ENCODE assay signal across 30 mouse cellular contexts in genomic region chr10:21850330-21850729, GRCm38 (mm10). TPM values are rescaled to one million over a fixed set of nuclear protein-coding genes. Genes with fewer than 3 reads are reported as not detected.
DNase-seq lines count a peak whose midpoint lies in the region; ATAC-seq and TF ChIP-seq lines count a peak whose summit lies in the region.
"Had no signal": no experiment of that assay in that cellular context is flagged by ENCODE, and none has a peak within 500 bp of the region (broad histone marks: within the 10 kb centered on the region; RNA-seq: fewer than 3 reads in every experiment).

No protein-coding gene starts in this region.

- TF ChIP-seq CTCF in lung, postnatal 0 days (IDR thresholded peaks at IDR 0.05) = no peak
- no peak for TF ChIP-seq CTCF in heart, adult 2 months (IDR thresholded peaks at IDR 0.05)

- intact Hi-C loops in heart, adult 2 months (cut with DNase I) = no loop called here

- H3K27ac ChIP-seq in lung, postnatal 0 days (ENCODE audit: low read length) = peak overlapping the region; percentile 60; the same call in 1 of the 2 replicates
- H3K27ac ChIP-seq in ES-E14 (ENCODE audit: insufficient read depth, low read depth, low read length, poor library complexity, severe bottlenecking) = peak overlapping the region; percentile 9; the same call in 1 of the 2 replicates
- H3K27ac ChIP-seq in heart, adult 2 months = no peak overlapping the region
- H3K27ac ChIP-seq: embryonic facial prominence, embryonic 12.5 days; embryonic facial prominence, embryonic 15.5 days; heart, embryonic 15.5 days; hindbrain, embryonic 10.5 days; hindbrain, embryonic 13.5 days; intestine, embryonic 15.5 days had no signal

- H3K79me2 ChIP-seq in heart, adult 2 months (replicated peaks; ENCODE audit: control insufficient read depth, insufficient read depth, low read length) = no peaks in the 10 kb centered on the region

- no peak overlapping the region for H3K4me2 ChIP-seq in lung, postnatal 0 days (replicated peaks; ENCODE audit: low read depth, low read length)
- H3K4me2 ChIP-seq: embryonic facial prominence, embryonic 12.5 days; embryonic facial prominence, embryonic 15.5 days; heart, embryonic 12.5 days; heart, embryonic 15.5 days; hindbrain, embryonic 13.5 days; intestine, embryonic 15.5 days had no signal

- no peak for TF ChIP-seq EP300 in lung, postnatal 0 days (IDR thresholded peaks at IDR 0.05)
- no peak for TF ChIP-seq EP300 in heart, adult 2 months (IDR thresholded peaks at IDR 0.05; ENCODE audit: insufficient read depth, low read depth, low read length)

- H3K4me3 ChIP-seq in lung, postnatal 0 days (ENCODE audit: low read depth, low read length) = no peak overlapping the region
- H3K4me3 ChIP-seq in ES-E14 (ENCODE audit: insufficient read depth in 1 of 2, low read depth in 1 of 2, low read length in 2 of 2, poor library complexity in 1 of 2, severe bottlenecking in 1 of 2) = no peak overlapping the region
- H3K4me3 ChIP-seq in heart, adult 2 months = no peak overlapping the region
- H3K4me3 ChIP-seq: embryonic facial prominence, embryonic 12.5 days; embryonic facial prominence, embryonic 15.5 days; heart, embryonic 12.5 days; heart, embryonic 15.5 days; hindbrain, embryonic 10.5 days; hindbrain, embryonic 13.5 days; intestine, embryonic 15.5 days had no signal

- H3K9ac ChIP-seq in lung, postnatal 0 days (replicated peaks; ENCODE audit: low read depth) = no peak overlapping the region
- no peak overlapping the region for H3K9ac ChIP-seq in ES-E14 (ENCODE audit: insufficient read depth, low read depth, low read length, poor library complexity, severe bottlenecking)
- no peak overlapping the region for H3K9ac ChIP-seq in heart, adult 2 months (ENCODE audit: low read depth, low read length)
- H3K9ac ChIP-seq: embryonic facial prominence, embryonic 12.5 days; embryonic facial prominence, embryonic 15.5 days; forebrain, postnatal 0 days; heart, embryonic 12.5 days; heart, embryonic 15.5 days; hindbrain, embryonic 13.5 days; intestine, embryonic 15.5 days had no signal

- H3K4me1 ChIP-seq in lung, postnatal 0 days (ENCODE audit: insufficient read depth, low read depth, low read length) = no peaks in the 10 kb centered on the region; the same call in 1 of the 2 replicates
- H3K4me1 ChIP-seq in ES-E14 (ENCODE audit: control insufficient read depth in 2 of 2, insufficient read depth in 2 of 2, low read length in 2 of 2, poor library complexity in 1 of 2) = peaks cover 13 to 27% of the 10 kb centered on the region in 2 experiments
- no peaks in the 10 kb centered on the region; the same call in 1 of the 2 replicates for H3K4me1 ChIP-seq in heart, adult 2 months (ENCODE audit: control insufficient read depth, insufficient read depth, low read length)
- H3K4me1 ChIP-seq: embryonic facial prominence, embryonic 12.5 days; embryonic facial prominence, embryonic 15.5 days; heart, embryonic 15.5 days; hindbrain, embryonic 10.5 days; hindbrain, embryonic 13.5 days; intestine, embryonic 15.5 days had no signal

- no peaks in the 10 kb centered on the region for H3K36me3 ChIP-seq in lung, postnatal 0 days (ENCODE audit: insufficient read depth, low read length)
- H3K36me3 ChIP-seq in ES-E14 (ENCODE audit: control insufficient read depth, insufficient read depth, low read length, poor library complexity, severe bottlenecking) = no peaks in the 10 kb centered on the region
- no peaks in the 10 kb centered on the region for H3K36me3 ChIP-seq in heart, adult 2 months (ENCODE audit: control insufficient read depth, insufficient read depth, low read length)
- H3K36me3 ChIP-seq: embryonic facial prominence, embryonic 12.5 days; embryonic facial prominence, embryonic 15.5 days; G1E; heart, embryonic 12.5 days; heart, embryonic 15.5 days; hindbrain, embryonic 10.5 days; hindbrain, embryonic 13.5 days; intestine, embryonic 15.5 days had no signal

- peak; percentile 51 for DNase-seq in lung, postnatal 0 days (ENCODE audit: low spot score)
- DNase-seq in lung, postnatal 14 days = no peak
- DNase-seq in ES-E14 (ENCODE audit: low read depth, low spot score) = no peak
- DNase-seq in skeletal muscle tissue, adult 2 months (ENCODE audit: low read depth, low spot score) = peak; percentile 48
- no peak for DNase-seq in frontal cortex, adult 2 months (ENCODE audit: extremely low spot score in 1 of 2, low spot score in 1 of 2)
- DNase-seq in heart, adult 2 months = no peak
- no peak for DNase-seq in cerebellum, postnatal 25 days
- DNase-seq: adrenal gland, adult 2 months; adrenal gland, postnatal 14 days; cerebellum, adult 18-20 months; cerebellum, adult 9-10 months; cerebellum, postnatal 14 days; forebrain, postnatal 0 days; gastrocnemius, postnatal 10 days; gastrocnemius, postnatal 36 days; heart, adult 11 months; heart, postnatal 10 days; heart, postnatal 36 days had no signal

- WGBS in lung, postnatal 0 days = 68% methylated on average over 3 of the region's 3 CpGs
- 95% methylated on average over 3 of the region's 3 CpGs for WGBS in heart, adult 2 months

- no peaks in the 10 kb centered on the region for H3K9me3 ChIP-seq in lung, postnatal 0 days (ENCODE audit: low read length)
- H3K9me3 ChIP-seq in ES-E14 (ENCODE audit: control insufficient read depth, insufficient read depth, low read depth, low read length) = no peaks in the 10 kb centered on the region
- H3K9me3 ChIP-seq: embryonic facial prominence, embryonic 12.5 days; embryonic facial prominence, embryonic 15.5 days; G1E; heart, embryonic 12.5 days; heart, embryonic 15.5 days; hindbrain, embryonic 10.5 days; hindbrain, embryonic 13.5 days; intestine, embryonic 15.5 days had no signal

- TF ChIP-seq POLR2A in heart, adult 2 months (IDR thresholded peaks at IDR 0.05; ENCODE audit: insufficient read depth, low read depth, low read length) = no peak

- H3K27me3 ChIP-seq in lung, postnatal 0 days (replicated peaks; ENCODE audit: insufficient read depth, low read length) = no peaks in the 10 kb centered on the region
- no peaks in the 10 kb centered on the region for H3K27me3 ChIP-seq in heart, adult 2 months (ENCODE audit: control insufficient read depth, insufficient read depth, low read length)
- H3K27me3 ChIP-seq: embryonic facial prominence, embryonic 12.5 days; embryonic facial prominence, embryonic 15.5 days; heart, embryonic 12.5 days; heart, embryonic 15.5 days; hindbrain, embryonic 13.5 days; intestine, embryonic 15.5 days had no signal

- ATAC-seq in lung, postnatal 0 days = peak; percentile 43
- ATAC-seq in megakaryocyte progenitor cell, adult 5-6 weeks (replicated peaks; ENCODE audit: poor library complexity) = 0 out of 2 replicates have a peak, but pooled peaks have one; percentile 29
- ATAC-seq: CD4-positive, CD25-positive, alpha-beta regulatory T cell, adult 4 months; forebrain, embryonic 14.5 days; forebrain, postnatal 0 days; hindbrain, embryonic 16.5 days; intestine, embryonic 15.5 days had no signal

- in situ Hi-C loops in ES-E14 (cut with MboI; ENCODE audit: low sequenced_read_pairs in 2 of 2, unreplicated experiment in 2 of 2) = no loop called here

TF ChIP-seq in ES-E14, 5 proteins besides CTCF, POLR2A, EP300 and RAD21:
- TF ChIP-seq MAFK (IDR thresholded peaks at IDR 0.05; ENCODE audit: insufficient read depth, low read depth, low read length) (no peak), ZC3H11A (IDR thresholded peaks at IDR 0.05; ENCODE audit: borderline replicate concordance, low read depth, low read length) (no peak), HCFC1 (IDR thresholded peaks at IDR 0.05; ENCODE audit: borderline replicate concordance, insufficient read depth, low read length) (no peak), CHD2 (IDR thresholded peaks at IDR 0.05; ENCODE audit: low read depth, low read length) (no peak), ZNF384 (IDR thresholded peaks at IDR 0.05; ENCODE audit: low read depth, low read length) (no peak)

RNA-seq across cellular contexts. Expression of gene Sgk1, which starts 31.7 kb away (rescaled TPM):
- polyA plus RNA-seq in lung, postnatal 0 days (2015; fragmentation: Nextera tagmentation; extraction: Ambion mirVana) = 86.9 and 130 TPM in 2 replicates
- total RNA-seq in ES-E14 (2012; rRNA removed) = 217 and 263 TPM in 2 replicates
- total RNA-seq in megakaryocyte progenitor cell, adult 5-6 weeks (2015) = 5.4 and 11.5 TPM in 2 replicates
- total RNA-seq in megakaryocyte progenitor cell, adult 5-6 weeks (2017) = 8.9 and 28.0 TPM in 2 replicates
- 42.8 and 50.9 TPM in 2 replicates for polyA plus RNA-seq in frontal cortex, adult 2 months (2012; rRNA removed)
- total RNA-seq in heart, adult 2 months (2021) = 10 to 100 TPM; 64.7 to 89.1 TPM
- polyA plus RNA-seq in heart, adult 2 months (2012; rRNA removed) = 31.9 and 43.5 TPM in 2 replicates

Comparison
In these comparisons a context has a peak if more than half of its experiments do, and no peak if none do; other contexts are left out.
1. DNase-seq: peak in lung, postnatal 0 days (single experiment) and skeletal muscle tissue, adult 2 months (single experiment); none in lung, postnatal 14 days (single experiment), ES-E14 (single experiment), frontal cortex, adult 2 months (0 of 2), heart, adult 2 months (0 of 2) and cerebellum, postnatal 25 days (0 of 2).